Mouse (Mus musculus): ENCODE results near the gene Serpine1. TPM values are rescaled to one million over a fixed set of nuclear protein-coding genes. Genes with fewer than 3 reads are reported as not detected.

The Serpine1 gene
- polyA plus RNA-seq, 1 experiment from 2014 or later = 151 TPM

GRCm38 (mm10) chr5:137070881-137071605 lies 1.0 kb downstream of the Serpine1 start:
- no peaks in the 10 kb centered on the region for H3K27me3 ChIP-seq
- ChIA-PET POLR2A (interaction anchor here (0.5 to 2.8 kb wide), 6 partner anchors 9 to 118 kb away, joined by 3 to 19 read pairs (median 4); partner anchors contain the start of genes Fis1 and Vgf), CTCF (interaction anchor here (1.0 to 2.5 kb wide), 4 partner anchors 18 to 57 kb away, joined by 3 to 12 read pairs (median 7); no protein-coding TSS in a partner anchor)
- in situ Hi-C loops (cut with MboI; ENCODE audit: low pct_unique_long_range_greater_than_20kb) = loop anchor here (5.0 kb wide), 1 partner anchor 39 kb away; no protein-coding TSS in a partner anchor
- ATAC-seq (no peak), DNase-seq (ENCODE audit: low read depth, low spot score) (no peak)
- no peak for TF ChIP-seq CTCF (IDR thresholded peaks at IDR 0.05)

GRCm38 (mm10) chr5:137068711-137069110 lies 3.4 kb downstream of the Serpine1 start:
- no peak for ATAC-seq
- DNase-seq (ENCODE audit: low read depth, low spot score) = no peak
- TF ChIP-seq CTCF (IDR thresholded peaks at IDR 0.05) = no peak
- H3K27me3 ChIP-seq = no peaks in the 10 kb centered on the region
- ChIA-PET CTCF (interaction anchor here (4.7 kb wide), 1 partner anchor 35 kb away, joined by 27 read pairs; no protein-coding TSS in a partner anchor), POLR2A (interaction anchor here (0.6 to 2.0 kb wide), 5 partner anchors 12 to 1177 kb away, joined by 3 to 6 read pairs (median 3); no protein-coding TSS in a partner anchor)
- in situ Hi-C loops (cut with MboI; ENCODE audit: low pct_unique_long_range_greater_than_20kb) = loop anchor here (5.0 kb wide), 1 partner anchor 34 kb away; no protein-coding TSS in a partner anchor

GRCm38 (mm10) chr5:137065923-137066322 lies 6.1 kb downstream of the Serpine1 start:
- CTCF ChIA-PET = interaction anchor here (0.7 to 4.7 kb wide), 4 partner anchors 11 to 75 kb away, joined by 3 to 27 read pairs (median 4); no protein-coding TSS in a partner anchor
- no peak for ATAC-seq
- no peaks in the 10 kb centered on the region for H3K27me3 ChIP-seq
- POLR2A ChIA-PET = no interaction called here
- DNase-seq (ENCODE audit: low read depth, low spot score) = no peak
- TF ChIP-seq CTCF (IDR thresholded peaks at IDR 0.05) = no peak
- in situ Hi-C loops (cut with MboI; ENCODE audit: low pct_unique_long_range_greater_than_20kb) = loop anchor here (5.0 kb wide), 1 partner anchor 36 kb away; no protein-coding TSS in a partner anchor

GRCm38 (mm10) chr5:137065454-137065853 lies 6.6 kb downstream of the Serpine1 start:
- POLR2A ChIA-PET = interaction anchor here (0.7 to 0.8 kb wide), 2 partner anchors 10 to 28 kb away, joined by 3 to 4 read pairs; no protein-coding TSS in a partner anchor
- CTCF ChIA-PET = interaction anchor here (0.7 to 4.7 kb wide), 4 partner anchors 11 to 75 kb away, joined by 3 to 27 read pairs (median 4); no protein-coding TSS in a partner anchor

GRCm38 (mm10) chr5:137062601-137063000 lies 9.5 kb downstream of the Serpine1 start:
- H3K27me3 ChIP-seq = no peaks in the 10 kb centered on the region
- in situ Hi-C loops (cut with MboI; ENCODE audit: low pct_unique_long_range_greater_than_20kb) = no loop called here
- POLR2A ChIA-PET = interaction anchor here (1.3 to 2.6 kb wide), 3 partner anchors 36 to 44 kb away, joined by 3 to 8 read pairs (median 4); no protein-coding TSS in a partner anchor
- CTCF ChIA-PET = interaction anchor here (1.4 kb wide), 1 partner anchor 42 kb away, joined by 4 read pairs; no protein-coding TSS in a partner anchor
- no peak for ATAC-seq
- DNase-seq (ENCODE audit: low read depth, low spot score) = no peak
- no peak for TF ChIP-seq CTCF (IDR thresholded peaks at IDR 0.05)

More at GRCm38 (mm10) chr5:137065454-137065853, 6.6 kb downstream of the Serpine1 start:
- in situ Hi-C loops (cut with MboI; ENCODE audit: low pct_unique_long_range_greater_than_20kb) = loop anchor here (5.0 kb wide), 1 partner anchor 37 kb away; no protein-coding TSS in a partner anchor
- TF ChIP-seq CTCF (IDR thresholded peaks at IDR 0.05) = no peak
- no peak for ATAC-seq
- DNase-seq (ENCODE audit: low read depth, low spot score) = no peak
- H3K27me3 ChIP-seq = no peaks in the 10 kb centered on the region

- peak; percentile 40 for ATAC-seq
- TF ChIP-seq CTCF (IDR thresholded peaks at IDR 0.05) = no peak
- POLR2A ChIA-PET = interaction anchor here (1.3 to 2.6 kb wide), 2 partner anchors 37 to 41 kb away, joined by 4 to 8 read pairs; no protein-coding TSS in a partner anchor
- in situ Hi-C loops (cut with MboI; ENCODE audit: low pct_unique_long_range_greater_than_20kb) = no loop called here
- no peaks in the 10 kb centered on the region for H3K27me3 ChIP-seq
- no peak for DNase-seq (ENCODE audit: low read depth, low spot score)
- CTCF ChIA-PET = interaction anchor here (1.3 to 2.5 kb wide), 3 partner anchors 9 to 43 kb away, joined by 4 to 7 read pairs (median 4); no protein-coding TSS in a partner anchor
Observed at GRCm38 (mm10) chr5:137061809-137062481, 10.1 kb downstream of the Serpine1 start.

- ChIA-PET POLR2A (no interaction called here), CTCF (interaction anchor here (0.9 kb wide), 1 partner anchor 52 kb away, joined by 4 read pairs; no protein-coding TSS in a partner anchor)
- DNase-seq (ENCODE audit: low read depth, low spot score) = no peak
- no peaks in the 10 kb centered on the region for H3K27me3 ChIP-seq
- no peak for ATAC-seq
- no peak for TF ChIP-seq CTCF (IDR thresholded peaks at IDR 0.05)
- in situ Hi-C loops (cut with MboI; ENCODE audit: low pct_unique_long_range_greater_than_20kb) = no loop called here
Observed at GRCm38 (mm10) chr5:137054873-137055272, 17.2 kb downstream of the Serpine1 start.

GRCm38 (mm10) chr5:137054299-137054698 lies 17.8 kb downstream of the Serpine1 start:
- no peaks in the 10 kb centered on the region for H3K27me3 ChIP-seq
- in situ Hi-C loops (cut with MboI; ENCODE audit: low pct_unique_long_range_greater_than_20kb) = no loop called here
- TF ChIP-seq CTCF (IDR thresholded peaks at IDR 0.05) = no peak

GRCm38 (mm10) chr5:137051914-137052505 lies 20.1 kb downstream of the Serpine1 start:
- TF ChIP-seq CTCF (IDR thresholded peaks at IDR 0.05) = no peak
- DNase-seq (ENCODE audit: low read depth, low spot score) (no peak), ATAC-seq (no peak)
- H3K27me3 ChIP-seq = no peaks in the 10 kb centered on the region
- ChIA-PET POLR2A (interaction anchor here (0.7 to 1.1 kb wide), 3 partner anchors 17 to 54 kb away, joined by 3 to 4 read pairs (median 3); no protein-coding TSS in a partner anchor), CTCF (interaction anchor here (1.1 to 3.2 kb wide), 4 partner anchors 9 to 55 kb away, joined by 4 to 18 read pairs (median 6); no protein-coding TSS in a partner anchor)
- in situ Hi-C loops (cut with MboI; ENCODE audit: low pct_unique_long_range_greater_than_20kb) = no loop called here

More at GRCm38 (mm10) chr5:137054299-137054698, 17.8 kb downstream of the Serpine1 start:
- DNase-seq (ENCODE audit: low read depth, low spot score) (no peak), ATAC-seq (no peak)
- ChIA-PET CTCF (no interaction called here), POLR2A (no interaction called here)
